Mouse (Mus musculus) embryo, embryonic 10.5 days (tissue): ENCODE data around the gene Pcbp3.

Experiments used
- DNase-seq: peaks from one replicate; pipeline ENCODE4 v3.0.0-alpha.2; 2015; ENCODE audit warnings: low spot score

The Pcbp3 gene

DNA sequence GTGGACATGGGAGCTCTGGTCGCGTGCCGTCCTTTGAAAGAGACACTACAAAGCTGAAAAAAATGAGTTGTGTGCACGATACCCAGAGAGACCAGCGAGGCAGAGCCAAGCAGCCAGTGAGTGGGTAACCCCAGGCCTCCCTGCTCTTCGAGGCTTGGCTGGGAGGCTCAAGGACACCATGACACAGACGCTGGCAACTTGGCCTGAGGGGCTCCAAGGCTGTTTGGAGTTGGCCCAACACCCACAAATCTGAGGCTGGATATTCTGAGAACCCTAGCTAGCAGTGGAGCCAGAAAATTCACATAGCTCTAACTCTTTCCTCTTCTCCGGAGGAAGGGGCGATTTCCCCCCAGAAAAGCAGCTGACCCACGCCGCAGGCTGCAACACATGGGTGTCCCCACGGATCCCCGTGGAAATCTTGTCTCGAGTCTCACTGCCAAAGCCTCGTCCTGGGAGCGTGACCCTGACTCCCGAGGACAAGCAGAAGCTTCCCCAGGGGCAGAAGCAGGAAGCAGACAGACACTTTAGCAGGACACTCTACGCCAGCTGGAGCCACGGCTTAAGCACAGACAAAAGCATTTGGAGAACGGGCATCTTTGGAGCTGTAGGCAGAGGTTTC lies 230.0 kb downstream of the Pcbp3 start:
- peak; percentile 12 for DNase-seq

DNA sequence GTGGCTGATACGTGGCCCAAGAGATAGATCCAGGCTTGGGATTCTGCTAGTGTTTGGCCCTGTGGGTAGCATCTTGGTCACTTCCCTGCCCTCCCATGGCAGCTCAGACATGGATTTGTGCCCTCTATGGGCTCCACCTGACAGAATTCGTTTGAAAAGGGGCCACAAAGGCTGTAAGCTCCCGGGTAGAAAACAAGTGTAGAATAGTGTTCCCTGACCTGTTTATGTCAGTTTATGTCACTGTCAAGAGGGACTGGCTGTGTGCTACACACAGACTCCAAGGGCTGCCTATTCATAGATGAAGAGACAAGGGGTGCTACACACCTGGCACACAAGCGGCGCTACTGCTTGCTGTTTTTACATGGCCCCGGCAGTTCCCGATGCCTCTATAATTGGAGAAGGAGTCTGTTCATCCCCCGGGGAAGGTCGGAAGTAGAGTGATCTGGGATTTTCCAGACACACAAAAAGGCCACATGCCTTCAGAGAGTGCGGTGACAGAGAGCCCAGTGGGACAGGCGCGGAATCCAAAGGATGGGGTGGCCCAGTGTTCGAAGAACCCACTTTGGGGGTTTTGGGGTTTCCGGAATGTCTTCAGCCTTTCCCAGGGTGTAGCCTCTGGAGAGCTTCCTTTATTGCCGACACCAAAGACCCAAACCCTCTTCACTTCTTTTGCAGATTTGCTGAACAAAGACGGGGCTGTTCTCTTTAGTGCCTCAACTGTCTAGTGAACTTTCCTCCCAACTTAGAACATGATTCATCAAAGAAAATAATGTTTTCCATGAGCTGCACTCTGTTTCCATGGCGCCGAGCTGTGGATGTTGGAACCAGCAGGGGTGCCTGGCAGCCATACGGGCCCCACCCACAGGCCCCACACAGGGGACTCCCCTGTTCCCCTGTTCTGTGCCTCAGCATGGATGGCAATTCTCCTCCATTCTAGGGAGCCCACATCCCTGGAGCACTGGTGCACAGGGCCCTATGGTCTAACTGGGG lies 231.8 kb downstream of the Pcbp3 start:
- DNase-seq, result no peak

DNA sequence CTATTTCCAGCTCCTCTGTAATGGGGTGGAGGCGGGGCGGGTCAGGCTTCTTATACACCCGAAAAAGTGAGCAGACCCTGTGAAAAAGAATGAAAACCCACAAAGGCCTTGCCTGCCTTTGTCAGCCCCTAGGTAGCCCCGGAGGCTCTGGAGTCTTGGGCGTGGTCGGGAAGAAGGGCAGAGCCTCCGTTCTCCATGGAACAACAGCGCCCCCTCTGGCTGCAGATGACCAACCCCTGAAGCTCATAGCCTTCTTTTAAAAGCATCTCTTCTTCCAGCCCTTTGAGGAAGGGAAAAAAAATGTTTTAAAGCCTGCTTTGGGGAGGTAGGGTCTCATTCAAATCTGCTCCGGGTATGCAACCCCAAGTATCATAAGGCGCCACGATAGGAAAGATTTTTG lies 233.3 kb downstream of the Pcbp3 start:
- peak; percentile 87 for DNase-seq

DNA sequence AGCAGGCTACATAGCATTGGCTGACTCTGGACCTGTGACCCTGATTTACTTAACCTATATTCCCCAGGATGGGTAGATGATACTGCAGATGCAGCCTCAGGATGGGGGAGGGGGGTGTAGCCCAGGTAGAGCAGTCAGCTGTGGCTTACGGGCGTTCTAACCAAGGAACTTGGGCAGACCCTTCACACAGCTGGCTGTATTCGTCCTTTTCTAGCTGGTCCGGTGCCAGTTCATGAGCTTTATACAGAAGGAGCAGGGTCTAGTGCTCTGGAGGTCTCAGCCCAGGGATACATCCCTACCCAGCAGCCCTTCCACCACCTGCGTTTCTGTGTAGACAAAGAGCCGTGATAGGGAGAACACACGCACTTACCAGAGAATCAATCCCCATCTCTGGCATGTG lies 234.4 kb downstream of the Pcbp3 start:
- DNase-seq, result no peak

DNA sequence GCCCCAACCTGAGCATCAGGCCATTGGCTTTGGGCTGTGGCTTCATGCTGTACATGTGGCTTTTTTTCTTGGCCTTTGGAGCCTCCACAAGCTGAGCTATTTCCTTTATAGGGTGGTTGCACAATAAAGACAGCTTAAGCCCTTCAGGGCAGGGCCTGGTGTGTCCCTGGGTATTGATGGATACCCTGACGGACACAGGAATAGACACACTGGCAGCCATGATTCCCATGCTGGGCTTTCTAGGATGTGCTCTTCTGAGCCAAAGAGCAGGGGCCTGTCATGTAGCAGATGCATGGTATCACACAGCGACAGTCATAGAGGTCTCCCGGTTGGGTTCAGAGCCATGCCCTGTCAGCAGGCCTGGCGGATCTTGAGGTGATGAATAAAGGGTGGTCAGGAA lies 234.8 kb downstream of the Pcbp3 start:
- no peak for DNase-seq

DNA sequence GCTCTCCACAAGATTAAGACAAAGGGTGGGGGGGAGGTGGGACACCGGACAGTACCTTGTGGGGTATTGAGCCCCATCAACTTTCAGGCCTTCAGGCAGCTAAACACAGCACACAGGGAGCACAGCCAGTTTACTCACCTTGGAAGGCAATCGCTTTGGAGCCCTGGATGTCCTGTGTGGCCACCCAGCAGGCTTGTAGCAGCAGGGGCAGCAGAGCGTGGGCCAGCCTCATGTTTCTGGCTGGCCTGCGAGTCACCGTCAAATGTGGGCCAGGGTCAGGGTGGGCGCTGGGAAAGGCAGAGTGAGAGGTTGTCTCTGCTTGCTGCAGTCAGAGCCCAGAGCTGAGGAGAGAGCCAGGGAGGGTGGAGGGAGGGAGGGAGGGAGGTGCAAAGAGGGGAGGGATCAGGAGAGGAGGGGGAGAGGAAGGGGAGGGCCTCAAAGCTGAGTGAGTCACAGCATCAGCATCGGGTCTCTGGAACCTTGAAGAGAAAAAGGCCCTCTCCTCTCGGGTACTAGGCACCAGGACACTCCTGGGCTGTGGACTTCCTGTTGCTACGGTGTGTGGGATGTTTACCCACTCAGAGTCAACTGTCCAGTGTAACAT lies 235.9 kb downstream of the Pcbp3 start, which contains the start of gene Col6a1:
Gene Col6a1, minus strand, starts transcription at position 487 of the 604 bp plus-strand sequence.
- DNase-seq, result peak; percentile 62

GRCm38 (mm10) chr10:76725097-76725496 lies 236.6 kb downstream of the Pcbp3 start:
- no peak for DNase-seq

GRCm38 (mm10) chr10:76724231-76724736 lies 237.4 kb downstream of the Pcbp3 start:
- no peak for DNase-seq

- no peak for DNase-seq
Measured at GRCm38 (mm10) chr10:76722751-76723450, 238.8 kb downstream of the Pcbp3 start.

GRCm38 (mm10) chr10:76721746-76722145 lies 239.9 kb downstream of the Pcbp3 start:
- no peak for DNase-seq

GRCm38 (mm10) chr10:76721216-76721615 lies 240.5 kb downstream of the Pcbp3 start:
- no peak for DNase-seq

GRCm38 (mm10) chr10:76717631-76718030 lies 244.1 kb downstream of the Pcbp3 start:
- DNase-seq, result no peak

DNA sequence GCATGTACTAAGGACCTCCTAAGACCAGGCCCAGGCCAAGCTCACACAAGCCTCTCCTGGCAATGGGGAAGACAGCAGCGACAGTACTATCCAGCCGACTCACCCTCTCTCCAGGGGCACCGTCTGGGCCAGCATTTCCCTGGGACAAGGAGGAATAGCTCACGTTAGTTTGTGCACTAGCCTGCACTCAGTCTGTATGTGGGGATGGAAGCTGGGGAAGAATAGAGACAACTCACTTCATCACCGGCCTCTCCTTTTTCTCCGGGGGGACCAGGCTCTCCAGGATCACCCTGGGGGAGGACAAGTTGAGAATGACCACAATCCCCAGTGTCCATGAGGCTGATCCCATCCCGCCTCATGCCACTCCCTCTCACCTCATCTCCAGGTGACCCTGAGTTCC lies 244.7 kb downstream of the Pcbp3 start:
- DNase-seq, result no peak

GRCm38 (mm10) chr10:76714303-76714702 lies 247.4 kb downstream of the Pcbp3 start:
- DNase-seq, result no peak

- no peak for DNase-seq
Measured at GRCm38 (mm10) chr10:76712500-76712899, 249.2 kb downstream of the Pcbp3 start.
